Mouse (Mus musculus) lung, postnatal 0 days (tissue): Measurements from ENCODE around the gene Cbx8. TPM values are rescaled to one million over a fixed set of nuclear protein-coding genes. Genes with fewer than 3 reads are reported as not detected.
A peak's percentile ranks its signal among the peaks of the same experiment; 100 is the strongest.

ENCODE experiments used
- ATAC-seq: fragments of 200-750 bp; cut with Nextera tagmentation; 2 replicates; pipeline ENCODE4 v1.8.0; 2017; ENCODE audit warnings: moderate library complexity
- DNase-seq: peaks from one replicate; pipeline ENCODE4 v3.0.0-alpha.2; 2016; ENCODE audit warnings: low spot score
- H3K27ac ChIP-seq: fragments of 300-500 bp; sonication (generic); 2 replicates; pipeline ENCODE4 v1.5.1; 2014; ENCODE audit warnings: antibody characterized with exemption, mild to moderate bottlenecking, low read length, mixed read lengths
- H3K27me3 ChIP-seq: fragments of 300-500 bp; sonication (generic); replicated peaks from 2 replicates; pipeline ENCODE4 v1.6.1; 2014; ENCODE audit warnings: low read length, mixed read lengths; ENCODE audit not compliant: insufficient read depth
- H3K36me3 ChIP-seq: fragments of 300-500 bp; sonication (generic); 2 replicates; pipeline ENCODE4 v1.6.1; 2014; ENCODE audit warnings: low read length, mixed read lengths; ENCODE audit not compliant: insufficient read depth
- H3K4me1 ChIP-seq: fragments of 300-500 bp; sonication (generic); 2 replicates; pipeline ENCODE4 v1.6.1; 2014; ENCODE audit warnings: antibody characterized with exemption, low read depth, low read length, mixed read lengths; ENCODE audit not compliant: insufficient read depth
- H3K4me2 ChIP-seq: fragments of 300-500 bp; sonication (generic); replicated peaks from 2 replicates; pipeline ENCODE4 v1.6.1; 2014; ENCODE audit warnings: low read depth, mild to moderate bottlenecking, low read length, moderate library complexity, mixed read lengths
- H3K4me3 ChIP-seq: fragments of 300-500 bp; sonication (generic); 2 replicates; pipeline ENCODE4 v1.5.1; 2014; ENCODE audit warnings: low read depth, low read length
- H3K9ac ChIP-seq: fragments of 300-500 bp; sonication (generic); replicated peaks from 2 replicates; pipeline ENCODE4 v1.6.1; 2014; ENCODE audit warnings: low read depth, mild to moderate bottlenecking
- H3K9me3 ChIP-seq: fragments of 300-500 bp; sonication (generic); 2 replicates; pipeline ENCODE4 v1.6.1; 2016; ENCODE audit warnings: low read length, mixed read lengths
- CTCF ChIP-seq: IDR thresholded peaks from 2 replicates; pipeline ENCODE4 v1.5.1; 2016; ENCODE audit warnings: antibody characterized with exemption, mild to moderate bottlenecking
- EP300 ChIP-seq: IDR thresholded peaks from 2 replicates; pipeline ENCODE4 v1.6.1; 2016; ENCODE audit warnings: antibody characterized with exemption, mild to moderate bottlenecking, control low read depth
- WGBS: fragments of 180-500 bp; shearing (Covaris S2); extraction: QIAGEN DNeasy Blood & Tissue Kit; methylation state at CpG from one replicate; pipeline ENCODE4 v1.1.7; 2014; 5-methylcytosine and 5-hydroxymethylcytosine counted together
- polyA plus RNA-seq: library from polyadenylated mRNA; unstranded; fragments of >200 nt; fragmentation: Nextera tagmentation; extraction: Ambion mirVana; gene quantifications from 2 replicates; pipeline ENCODE4 v1.2.1, GENCODE M21; 2015

The Cbx8 gene
- polyA plus RNA-seq, 1 experiment from 2014 or later, result 9.4 TPM

DNA sequence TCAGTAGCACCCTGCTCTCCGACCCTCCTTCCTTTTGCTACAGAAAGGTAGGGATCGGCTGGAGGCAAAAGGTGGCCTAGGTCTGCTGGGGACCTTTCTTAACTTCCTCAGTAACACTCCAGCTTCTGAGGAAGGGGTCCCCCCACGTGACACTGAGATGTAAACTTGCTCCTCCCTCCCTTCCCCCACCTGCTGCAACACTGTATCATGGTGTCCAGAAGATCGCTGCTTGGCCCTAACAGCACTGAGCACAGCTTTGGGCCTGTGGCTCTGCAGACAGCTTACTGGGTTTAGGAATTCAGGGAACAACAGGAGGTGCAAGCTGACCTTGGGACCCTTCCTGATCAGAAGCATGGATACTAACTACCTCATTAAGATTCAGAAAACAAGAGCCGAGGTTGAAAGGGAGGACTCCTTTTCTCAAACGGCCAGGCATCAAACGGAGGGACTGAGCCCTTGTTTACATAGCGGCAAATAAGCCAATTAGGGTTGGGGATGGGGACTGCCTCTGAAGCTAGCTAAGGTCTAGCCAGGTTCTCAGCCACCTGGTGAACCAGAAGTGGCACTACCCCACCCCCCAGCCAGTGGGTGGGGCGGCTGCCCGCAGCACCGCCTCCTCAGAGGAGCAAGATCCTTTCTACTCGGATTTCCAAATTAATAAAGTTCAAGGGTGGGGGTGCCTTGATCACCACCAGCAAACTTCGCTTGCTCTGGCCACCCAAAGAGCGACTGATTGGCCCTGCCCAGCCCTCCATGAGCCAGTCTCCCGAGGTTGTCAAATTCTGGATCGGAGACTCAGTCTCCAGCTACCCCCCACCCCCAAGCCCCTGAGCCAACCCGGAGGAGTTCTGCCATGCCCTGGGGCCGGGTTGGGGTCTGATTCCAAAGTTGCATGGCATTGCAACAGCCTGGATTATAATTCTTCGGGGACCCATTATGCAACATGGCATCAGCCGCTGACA, 42.1 kb upstream of the Cbx8 start:
- H3K4me2 ChIP-seq, result peak overlapping the region; percentile 79
- peaks cover 13% of the 10 kb centered on the region; the same call in 1 of the 2 replicates for H3K36me3 ChIP-seq
- WGBS, result 35% methylated on average over 20 of the region's 20 CpGs
- H3K27me3 ChIP-seq, result no peaks in the 10 kb centered on the region
- H3K27ac ChIP-seq, result 0 out of 2 replicates have a peak overlapping the region, but pooled peaks have one; percentile 38
- H3K4me1 ChIP-seq, result peaks cover 49% of the 10 kb centered on the region
- DNase-seq (peak; percentile 30), ATAC-seq (no peak)
- peak overlapping the region; percentile 93; the same call in 1 of the 2 replicates for H3K4me3 ChIP-seq
- peak overlapping the region; percentile 16; the same call in 1 of the 2 replicates for H3K9ac ChIP-seq
- no peak for TF ChIP-seq CTCF
- no peak for TF ChIP-seq EP300
- no peaks in the 10 kb centered on the region for H3K9me3 ChIP-seq

DNA sequence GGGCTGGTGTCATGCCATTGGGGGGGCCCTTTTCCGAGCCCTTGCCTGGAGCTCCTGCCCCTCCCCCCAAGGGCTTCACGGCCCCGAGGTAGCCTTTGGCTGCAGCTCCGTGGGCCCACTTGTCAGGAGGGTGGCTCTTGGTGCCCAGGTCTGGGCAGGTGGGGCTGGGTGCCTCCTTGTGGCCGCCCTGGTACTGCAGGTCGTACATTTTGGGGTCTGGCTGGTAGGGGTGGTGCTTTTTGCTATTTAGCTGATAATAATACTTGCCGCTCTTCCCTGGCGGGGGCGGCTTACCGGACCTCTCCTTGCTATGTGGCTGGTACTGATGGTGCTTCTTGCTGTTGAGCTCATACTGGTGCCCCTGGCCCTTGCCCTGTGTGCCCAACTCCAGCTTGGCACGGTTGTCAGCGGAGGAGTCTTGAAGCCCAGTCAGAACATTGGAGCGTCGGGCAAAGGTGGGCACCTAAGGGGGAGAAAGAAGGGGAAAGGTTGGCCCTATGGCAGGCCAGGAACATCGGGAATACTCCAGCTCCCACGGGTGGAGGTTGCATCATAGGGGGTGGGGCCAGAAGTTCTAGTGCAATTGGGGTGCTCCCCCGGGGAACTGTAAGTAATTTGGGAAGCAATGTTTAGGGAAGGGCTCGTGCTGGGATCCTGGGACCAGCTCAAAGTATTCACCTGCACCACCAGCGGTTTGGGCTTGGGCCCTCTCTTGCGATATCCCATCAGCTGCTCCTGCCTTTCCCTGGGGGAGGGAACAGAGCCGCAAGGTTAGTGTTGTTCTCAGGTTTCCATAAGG, 41.3 kb upstream of the Cbx8 start:
- DNase-seq, result peak; percentile 31
- 48% methylated on average over 21 of the region's 21 CpGs for WGBS
- no peak overlapping the region for H3K4me2 ChIP-seq
- peaks cover 41% of the 10 kb centered on the region for H3K4me1 ChIP-seq
- TF ChIP-seq CTCF (peak; percentile 79), EP300 (no peak)
- peaks cover 13% of the 10 kb centered on the region; the same call in 1 of the 2 replicates for H3K36me3 ChIP-seq
- no peak for ATAC-seq
- no peaks in the 10 kb centered on the region for H3K9me3 ChIP-seq
- no peak overlapping the region for H3K9ac ChIP-seq
- no peak overlapping the region for H3K27ac ChIP-seq
- no peak overlapping the region for H3K4me3 ChIP-seq
- H3K27me3 ChIP-seq, result no peaks in the 10 kb centered on the region

DNA sequence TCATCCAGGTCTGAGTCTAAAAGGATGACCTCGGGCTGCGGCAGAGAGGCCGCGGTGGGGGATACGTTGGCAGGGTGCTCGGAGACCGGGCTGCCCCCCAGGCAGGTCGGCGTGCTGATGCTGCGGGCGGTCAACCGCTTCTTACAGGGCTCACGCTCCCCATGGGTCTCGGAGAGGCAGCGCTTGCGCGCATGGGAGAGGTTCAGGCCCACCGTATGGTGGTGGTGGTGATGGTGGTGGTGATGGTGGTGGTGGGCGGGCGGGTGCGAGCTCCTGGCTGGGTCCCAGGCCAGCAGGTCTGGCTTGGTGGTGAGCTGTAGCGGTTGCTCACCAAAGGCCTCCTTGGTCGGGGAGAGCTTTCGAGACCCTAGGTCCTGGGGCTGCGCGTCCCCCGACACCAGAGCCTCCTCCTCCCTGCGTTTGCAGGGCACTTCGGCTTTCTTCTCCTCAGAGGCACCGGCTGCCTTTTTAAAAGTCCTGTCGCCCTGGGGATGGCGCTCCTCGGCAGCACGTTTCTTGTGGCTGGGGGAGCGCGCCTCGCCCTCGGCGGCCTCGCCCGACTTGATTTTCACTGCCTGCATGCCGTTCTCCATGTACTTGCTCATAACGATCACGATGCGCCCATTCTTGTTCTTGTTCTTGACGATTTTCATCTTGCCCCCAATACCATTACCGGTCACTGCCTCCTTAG, 40.5 kb upstream of the Cbx8 start:
- peaks cover 37% of the 10 kb centered on the region for H3K4me1 ChIP-seq
- H3K27ac ChIP-seq, result no peak overlapping the region
- H3K4me2 ChIP-seq, result no peak overlapping the region
- H3K36me3 ChIP-seq, result peaks cover 13% of the 10 kb centered on the region; the same call in 1 of the 2 replicates
- no peak overlapping the region for H3K4me3 ChIP-seq
- ATAC-seq (no peak), DNase-seq (no peak)
- no peak overlapping the region for H3K9ac ChIP-seq
- 71% methylated on average over 43 of the region's 47 CpGs for WGBS
- H3K27me3 ChIP-seq, result no peaks in the 10 kb centered on the region
- no peaks in the 10 kb centered on the region for H3K9me3 ChIP-seq
- TF ChIP-seq EP300 (no peak), CTCF (no peak)

DNA sequence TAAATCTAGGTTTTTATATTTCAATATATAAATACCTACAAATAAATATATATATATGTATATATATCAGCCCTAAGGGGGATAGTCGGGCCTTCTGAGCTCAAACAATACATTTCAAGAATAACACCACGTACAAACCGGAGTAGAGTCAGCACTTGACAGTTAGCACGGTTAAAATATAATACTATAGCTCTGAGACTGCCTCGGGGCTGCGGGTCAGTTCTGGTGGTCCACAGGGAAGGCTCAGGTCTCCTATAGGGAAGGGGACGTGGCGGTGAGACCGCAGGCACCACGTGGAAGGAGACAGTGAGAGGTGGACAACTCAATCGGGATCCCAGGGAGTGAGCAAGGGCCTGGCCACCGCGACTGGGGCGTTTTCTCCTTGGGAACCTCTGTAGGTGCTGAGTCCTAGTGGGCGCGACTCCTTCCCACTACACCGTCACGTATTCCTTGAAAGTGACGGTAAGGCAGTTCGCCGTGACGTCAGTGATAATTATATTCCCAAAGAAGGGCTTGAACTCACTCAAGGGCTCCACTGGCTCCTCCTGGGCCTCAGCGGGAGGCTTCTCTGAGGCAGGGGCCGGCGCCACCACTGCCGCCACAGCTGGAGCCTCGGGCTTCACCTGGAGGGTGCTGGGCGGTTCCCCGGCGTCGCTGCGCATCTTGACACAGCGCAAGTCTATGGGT, 39.8 kb upstream of the Cbx8 start:
- no peak for DNase-seq
- Histone ChIP-seq H3K9me3 (no peaks in the 10 kb centered on the region), H3K4me3 (no peak overlapping the region), H3K4me1 (peaks cover 37% of the 10 kb centered on the region), H3K36me3 (peaks cover 13% of the 10 kb centered on the region; the same call in 1 of the 2 replicates), H3K4me2 (no peak overlapping the region), H3K9ac (no peak overlapping the region), H3K27me3 (no peaks in the 10 kb centered on the region), H3K27ac (no peak overlapping the region)
- TF ChIP-seq CTCF, result no peak
- no peak for TF ChIP-seq EP300
- no peak for ATAC-seq
- WGBS, result 68% methylated on average over 33 of the region's 33 CpGs

DNA sequence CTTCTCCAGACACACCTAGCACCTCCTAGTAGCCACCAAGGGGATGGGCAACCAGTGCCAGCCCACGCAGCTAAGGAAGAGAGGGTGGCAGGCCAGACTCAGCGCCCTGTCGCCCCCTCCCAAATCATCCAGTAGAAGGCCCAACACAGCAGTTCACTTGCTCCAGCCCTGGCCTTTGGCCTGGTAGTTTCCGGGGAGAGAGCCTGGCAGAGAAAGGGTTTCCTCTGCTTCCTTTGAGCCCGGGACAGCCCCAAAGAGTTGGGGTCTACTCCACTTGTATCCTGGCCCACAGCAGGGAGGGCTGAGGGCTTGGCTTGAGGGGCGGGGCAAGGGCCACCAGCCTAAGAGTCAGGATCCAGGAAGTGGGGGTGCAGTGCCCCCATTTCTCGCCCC, 38.7 kb upstream of the Cbx8 start:
- 50% methylated on average over 7 of the region's 7 CpGs for WGBS
- peak overlapping the region; percentile 33 for H3K4me2 ChIP-seq
- H3K27me3 ChIP-seq, result no peaks in the 10 kb centered on the region
- TF ChIP-seq CTCF, result no peak
- no peak for TF ChIP-seq EP300
- peak overlapping the region; percentile 51; the same call in 1 of the 2 replicates for H3K27ac ChIP-seq
- H3K4me1 ChIP-seq, result peaks cover 37% of the 10 kb centered on the region
- peaks cover 13% of the 10 kb centered on the region; the same call in 1 of the 2 replicates for H3K36me3 ChIP-seq
- H3K9me3 ChIP-seq, result no peaks in the 10 kb centered on the region
- ATAC-seq, result no peak
- no peak overlapping the region for H3K4me3 ChIP-seq
- no peak for DNase-seq
- H3K9ac ChIP-seq, result no peak overlapping the region
